Mouse (Mus musculus): Measurements from ENCODE around the gene Crybb2. TPM values are rescaled to one million over a fixed set of nuclear protein-coding genes. Genes with fewer than 3 reads are reported as not detected.

The Crybb2 gene
- polyA plus RNA-seq, 1 experiment = not detected

DNA sequence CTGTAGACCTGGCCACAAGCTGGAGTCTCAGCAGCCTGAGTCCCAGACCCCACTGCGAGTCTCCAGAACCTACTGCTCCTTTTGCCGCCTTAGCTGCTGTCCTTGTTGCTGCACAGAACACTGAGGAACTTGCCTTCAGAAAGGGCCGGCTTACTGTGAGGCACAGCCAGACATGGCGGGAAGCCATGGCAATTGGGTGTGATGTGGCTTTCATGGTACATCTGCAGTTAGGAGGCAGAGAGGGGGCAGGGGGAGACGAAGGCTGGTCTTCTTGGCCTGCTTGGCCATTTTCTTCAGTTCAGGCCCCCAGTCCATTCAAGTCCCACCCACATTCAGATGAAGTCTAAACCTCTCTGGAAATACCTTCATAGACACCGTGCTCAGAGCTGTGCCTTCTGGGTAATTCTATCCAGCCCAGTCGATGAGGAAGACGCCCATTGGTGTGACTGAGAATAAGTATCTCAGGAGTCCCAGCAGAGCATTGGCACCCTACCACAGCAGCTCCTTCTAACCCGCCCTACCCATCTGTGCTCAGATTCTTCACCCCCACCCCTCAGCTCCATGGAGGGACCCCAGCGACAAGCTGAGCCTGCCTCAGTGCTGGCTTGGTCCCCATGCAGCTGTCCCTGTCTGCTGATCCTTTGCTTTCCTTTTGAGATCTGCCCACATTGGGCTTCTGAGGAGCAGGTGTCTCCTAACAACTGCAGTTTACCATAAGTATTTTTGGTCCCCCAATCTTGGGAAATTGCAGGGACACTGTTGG lies 24.2 kb downstream of the Crybb2 start:
- Histone ChIP-seq H3K4me3 (ENCODE audit: insufficient read depth, low read depth, low read length) (no peak overlapping the region), H3K27ac (ENCODE audit: insufficient read depth, low read depth, low read length) (peak overlapping the region; percentile 8; the same call in 1 of the 2 replicates), H3K4me1 (ENCODE audit: control insufficient read depth, insufficient read depth, low read length) (peaks cover 36% of the 10 kb centered on the region)
- TF ChIP-seq CTCF (IDR thresholded peaks at IDR 0.05; ENCODE audit: insufficient read depth, low read depth, low read length) = no peak
- no peak for TF ChIP-seq POLR2A (IDR thresholded peaks at IDR 0.05; ENCODE audit: insufficient read depth, low read depth, low read length)
- 58% methylated on average over 10 of the region's 10 CpGs for WGBS

DNA sequence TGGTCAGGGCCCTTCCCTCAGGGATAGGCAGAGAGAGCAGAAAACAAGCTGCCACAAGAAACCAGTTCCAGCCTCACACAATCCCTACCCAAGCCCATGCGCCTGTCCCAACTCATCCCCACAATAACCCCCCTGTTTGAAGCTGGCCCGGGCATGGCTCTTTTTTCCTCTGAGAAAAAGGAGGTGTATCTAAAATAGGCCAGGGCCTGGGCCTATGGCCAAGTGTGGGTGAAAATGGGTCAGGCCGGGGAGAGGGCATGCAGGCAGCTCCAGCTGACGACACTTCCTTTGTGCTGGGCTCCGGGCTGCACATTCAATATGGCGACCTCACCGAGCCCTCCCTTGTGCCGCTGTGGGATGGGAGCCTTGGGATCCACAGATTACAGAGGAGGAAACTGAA lies 26.4 kb downstream of the Crybb2 start:
- WGBS = 49% methylated on average over 8 of the region's 8 CpGs

DNA sequence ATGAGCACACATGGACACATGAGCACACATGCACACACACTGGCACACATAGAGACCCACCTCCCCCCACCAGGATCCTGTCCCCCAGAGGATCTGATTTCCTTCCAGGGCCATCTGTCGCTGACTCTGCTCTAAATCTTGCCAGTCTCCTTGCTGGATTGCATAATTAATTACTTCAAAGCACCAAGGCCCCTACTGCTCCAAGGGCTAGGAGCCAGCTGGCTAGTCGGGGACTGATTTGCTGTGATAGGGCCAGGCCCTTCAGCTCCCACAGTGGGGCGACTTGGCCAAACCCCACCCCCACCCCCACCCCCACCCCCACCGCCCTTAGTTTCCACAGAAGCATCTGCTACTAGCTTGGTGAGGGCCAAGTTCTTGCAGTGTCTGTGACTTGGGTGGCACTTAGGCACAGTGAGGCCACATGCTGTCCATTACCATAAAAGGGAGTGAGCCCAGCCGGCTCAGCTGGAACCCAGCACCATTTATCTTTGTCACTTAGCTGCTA lies 28.3 kb downstream of the Crybb2 start:
- TF ChIP-seq CTCF (IDR thresholded peaks at IDR 0.05; ENCODE audit: insufficient read depth, low read depth, low read length) (no peak), POLR2A (IDR thresholded peaks at IDR 0.05; ENCODE audit: insufficient read depth, low read depth, low read length) (no peak)
- Histone ChIP-seq H3K27ac (ENCODE audit: insufficient read depth, low read depth, low read length) (peak overlapping the region; percentile 25; the same call in 1 of the 2 replicates), H3K4me3 (ENCODE audit: insufficient read depth, low read depth, low read length) (no peak overlapping the region), H3K4me1 (ENCODE audit: control insufficient read depth, insufficient read depth, low read length) (peaks cover 27% of the 10 kb centered on the region)
- whole genome bisulfite sequencing = 22% methylated on average over 5 of the region's 5 CpGs

More for the DNA sequence above, 26.4 kb downstream of the Crybb2 start:
- no peak overlapping the region for H3K4me3 ChIP-seq (ENCODE audit: insufficient read depth, low read depth, low read length)
- peak overlapping the region; percentile 27 for H3K27ac ChIP-seq (ENCODE audit: insufficient read depth, low read depth, low read length)
- H3K4me1 ChIP-seq (ENCODE audit: control insufficient read depth, insufficient read depth, low read length) = peaks cover 27% of the 10 kb centered on the region
- TF ChIP-seq CTCF (IDR thresholded peaks at IDR 0.05; ENCODE audit: insufficient read depth, low read depth, low read length) (no peak), POLR2A (IDR thresholded peaks at IDR 0.05; ENCODE audit: insufficient read depth, low read depth, low read length) (no peak)

DNA sequence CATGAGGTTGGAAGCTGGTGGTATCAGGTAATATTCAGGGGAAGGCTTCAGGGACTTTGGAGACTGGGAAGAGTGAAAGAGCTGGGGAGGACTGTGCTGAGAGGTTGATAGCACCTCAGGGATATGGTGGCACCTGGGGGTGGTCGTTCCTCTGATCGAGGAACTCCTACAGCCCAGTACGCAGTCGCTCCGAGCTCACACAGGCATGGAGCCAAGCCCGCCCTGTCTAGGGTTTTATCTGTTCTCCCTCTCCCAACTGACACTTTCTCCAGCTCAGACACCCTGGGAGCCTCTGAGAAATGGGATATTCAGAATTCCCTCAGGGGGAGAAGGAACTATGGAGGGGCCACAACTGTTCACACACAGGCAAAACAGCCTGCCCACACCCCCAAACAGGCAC lies 29.1 kb downstream of the Crybb2 start:
- H3K4me3 ChIP-seq (ENCODE audit: insufficient read depth, low read depth, low read length) = no peak overlapping the region
- H3K27ac ChIP-seq (ENCODE audit: insufficient read depth, low read depth, low read length) = no peak overlapping the region
- TF ChIP-seq CTCF (IDR thresholded peaks at IDR 0.05; ENCODE audit: insufficient read depth, low read depth, low read length) = no peak
- no peak for TF ChIP-seq POLR2A (IDR thresholded peaks at IDR 0.05; ENCODE audit: insufficient read depth, low read depth, low read length)
- WGBS = 46% methylated on average over 6 of the region's 6 CpGs
- peaks cover 22% of the 10 kb centered on the region for H3K4me1 ChIP-seq (ENCODE audit: control insufficient read depth, insufficient read depth, low read length)

DNA sequence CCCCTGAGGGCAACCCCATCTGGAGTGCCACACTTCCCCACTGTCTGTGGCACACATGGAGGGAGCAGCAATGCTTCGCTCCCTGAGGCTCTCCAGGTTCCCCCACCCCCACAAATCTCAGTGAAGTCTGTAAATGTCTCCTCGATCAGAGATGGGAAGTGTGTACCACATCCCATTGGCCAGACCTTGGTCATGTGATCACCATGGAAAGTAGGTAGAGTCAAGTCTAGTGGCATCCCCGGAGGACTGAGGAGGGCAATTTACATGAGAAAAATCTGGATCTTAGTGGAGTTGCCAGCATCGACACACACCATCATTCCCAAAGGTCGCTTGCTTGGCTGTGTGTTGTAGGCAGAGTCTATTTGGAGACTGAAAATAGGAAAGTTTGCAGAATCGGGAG lies 31.3 kb downstream of the Crybb2 start:
- WGBS = 65% methylated on average over 6 of the region's 6 CpGs
- TF ChIP-seq POLR2A (IDR thresholded peaks at IDR 0.05; ENCODE audit: insufficient read depth, low read depth, low read length) (no peak), CTCF (IDR thresholded peaks at IDR 0.05; ENCODE audit: insufficient read depth, low read depth, low read length) (no peak)

DNA sequence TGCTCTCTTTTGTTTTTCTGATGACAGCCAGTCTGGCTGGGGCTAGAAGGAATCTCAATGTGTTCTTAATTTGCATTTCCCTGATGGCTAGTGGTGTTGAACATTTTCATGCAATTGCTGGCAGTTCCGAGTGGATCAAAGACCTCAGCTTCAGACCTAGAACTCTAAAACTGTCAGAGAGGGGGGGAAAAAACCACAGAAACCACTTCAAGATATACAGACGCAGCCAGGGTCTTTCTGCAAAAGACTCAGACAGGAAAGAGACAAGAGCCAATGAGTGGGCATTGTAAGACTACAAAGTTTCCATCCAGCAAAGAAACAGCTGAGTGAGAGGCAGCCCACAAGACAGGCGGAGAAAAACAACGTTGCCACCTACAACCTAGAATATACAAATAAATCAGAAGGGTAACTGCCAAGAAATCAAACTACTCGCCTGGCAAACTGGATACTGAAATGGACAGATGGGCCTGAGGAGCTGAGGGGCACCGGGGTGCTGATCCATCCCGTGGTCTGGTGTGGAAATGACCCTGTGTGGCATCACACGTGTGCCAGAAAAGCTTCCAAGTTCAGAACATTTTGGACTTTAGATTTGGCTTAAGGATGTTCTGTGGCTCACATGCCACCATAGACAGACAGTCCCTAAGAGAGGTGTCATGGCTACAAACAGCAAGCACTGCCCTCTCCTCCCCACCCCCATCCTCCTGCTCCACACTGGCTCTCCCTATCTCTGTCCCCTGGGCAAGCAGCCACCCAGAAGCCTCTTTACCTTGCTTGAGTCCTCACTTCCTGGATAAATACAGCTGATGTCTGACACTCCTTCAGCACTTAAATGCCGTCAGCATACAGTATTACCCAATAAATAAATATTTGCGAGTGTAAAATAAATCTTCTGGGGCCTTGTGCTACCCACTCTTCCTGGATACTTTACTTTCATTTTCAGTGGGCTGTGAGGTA lies 34.5 kb downstream of the Crybb2 start:
- 57% methylated on average over 10 of the region's 10 CpGs for WGBS
- TF ChIP-seq CTCF (IDR thresholded peaks at IDR 0.05; ENCODE audit: insufficient read depth, low read depth, low read length) (no peak), POLR2A (IDR thresholded peaks at IDR 0.05; ENCODE audit: insufficient read depth, low read depth, low read length) (no peak)
- H3K4me3 ChIP-seq (ENCODE audit: insufficient read depth, low read depth, low read length) = no peak overlapping the region
- peaks cover 7% of the 10 kb centered on the region; the same call in 1 of the 2 replicates for H3K4me1 ChIP-seq (ENCODE audit: control insufficient read depth, insufficient read depth, low read length)
- no peak overlapping the region for H3K27ac ChIP-seq (ENCODE audit: insufficient read depth, low read depth, low read length)

More for the DNA sequence above, 31.3 kb downstream of the Crybb2 start:
- H3K4me1 ChIP-seq (ENCODE audit: control insufficient read depth, insufficient read depth, low read length) = peaks cover 16% of the 10 kb centered on the region
- no peak overlapping the region for H3K4me3 ChIP-seq (ENCODE audit: insufficient read depth, low read depth, low read length)
- no peak overlapping the region for H3K27ac ChIP-seq (ENCODE audit: insufficient read depth, low read depth, low read length)

DNA sequence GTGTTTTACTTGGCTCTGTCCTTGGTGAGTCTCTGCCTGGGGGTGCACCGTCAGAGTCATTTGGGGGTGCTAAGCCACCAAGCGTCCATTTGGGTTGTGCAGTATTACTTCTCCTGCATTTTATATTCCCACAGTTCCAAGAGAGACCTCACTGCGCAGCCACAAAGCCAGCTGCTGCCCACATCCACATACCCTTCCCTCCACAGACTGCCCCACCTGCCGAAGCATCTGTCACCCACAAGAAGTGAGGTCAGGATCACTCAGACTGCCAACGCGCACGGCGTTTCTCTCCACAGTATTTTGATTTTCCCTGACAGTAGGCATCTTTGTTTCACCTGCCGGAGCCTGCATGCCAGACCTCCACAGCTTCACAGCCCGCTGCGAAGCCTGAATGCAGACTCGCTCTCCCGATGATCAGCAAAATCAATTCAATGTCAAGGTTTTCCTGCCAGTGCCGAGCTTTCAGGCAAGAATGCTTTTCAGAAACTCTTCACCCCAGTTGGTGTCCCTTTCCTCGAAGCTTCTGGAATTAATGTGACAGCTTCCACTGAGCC lies 38.6 kb downstream of the Crybb2 start:
- no peak overlapping the region for H3K27ac ChIP-seq (ENCODE audit: insufficient read depth, low read depth, low read length)
- 56% methylated on average over 15 of the region's 15 CpGs for WGBS
- TF ChIP-seq CTCF (IDR thresholded peaks at IDR 0.05; ENCODE audit: insufficient read depth, low read depth, low read length) (no peak), POLR2A (IDR thresholded peaks at IDR 0.05; ENCODE audit: insufficient read depth, low read depth, low read length) (no peak)
- no peak overlapping the region for H3K4me3 ChIP-seq (ENCODE audit: insufficient read depth, low read depth, low read length)
- H3K4me1 ChIP-seq (ENCODE audit: control insufficient read depth, insufficient read depth, low read length) = peaks cover 4% of the 10 kb centered on the region; the same call in 1 of the 2 replicates

DNA sequence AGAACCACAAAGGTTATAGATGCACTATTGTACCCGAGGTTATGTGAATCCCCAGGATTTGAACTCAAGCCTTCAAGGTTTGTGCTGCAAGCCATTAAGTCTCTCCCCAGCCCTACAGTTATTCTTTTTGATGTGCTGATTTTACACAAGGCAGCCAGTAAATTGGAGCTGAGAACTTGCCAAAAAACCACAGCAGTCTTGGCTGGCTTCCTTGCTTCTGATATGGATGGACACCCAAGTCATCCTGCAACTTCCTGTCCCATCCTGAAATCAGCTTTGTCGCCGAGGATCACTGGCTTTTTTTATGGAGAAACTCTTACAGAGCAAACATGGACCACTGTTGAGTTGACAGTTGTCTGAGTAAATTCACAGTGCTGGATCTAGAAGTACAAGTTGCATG lies 39.8 kb downstream of the Crybb2 start:
- TF ChIP-seq CTCF (IDR thresholded peaks at IDR 0.05; ENCODE audit: insufficient read depth, low read depth, low read length) = no peak
- no peak for TF ChIP-seq POLR2A (IDR thresholded peaks at IDR 0.05; ENCODE audit: insufficient read depth, low read depth, low read length)
- no peak overlapping the region for H3K27ac ChIP-seq (ENCODE audit: insufficient read depth, low read depth, low read length)
- no peak overlapping the region for H3K4me3 ChIP-seq (ENCODE audit: insufficient read depth, low read depth, low read length)
- peaks cover 7% of the 10 kb centered on the region; the same call in 1 of the 2 replicates for H3K4me1 ChIP-seq (ENCODE audit: control insufficient read depth, insufficient read depth, low read length)
- 59% methylated on average over 3 of the region's 3 CpGs for WGBS
